Mouse (Mus musculus) frontal cortex, postnatal 36 days (tissue): ENCODE results near the gene Sectm1a.
"Not testable (repeated sequence)": the region's sequence is repeated elsewhere in the genome, so short reads cannot be mapped to it uniquely, and the experiment has no call there.

ENCODE experiments used
- DNase-seq, 2 experiments: peaks; one replicate each; pipeline ENCODE4 v3.0.0; 2022; ENCODE audit warnings: low spot score in 2 of 2

The Sectm1a gene

DNA sequence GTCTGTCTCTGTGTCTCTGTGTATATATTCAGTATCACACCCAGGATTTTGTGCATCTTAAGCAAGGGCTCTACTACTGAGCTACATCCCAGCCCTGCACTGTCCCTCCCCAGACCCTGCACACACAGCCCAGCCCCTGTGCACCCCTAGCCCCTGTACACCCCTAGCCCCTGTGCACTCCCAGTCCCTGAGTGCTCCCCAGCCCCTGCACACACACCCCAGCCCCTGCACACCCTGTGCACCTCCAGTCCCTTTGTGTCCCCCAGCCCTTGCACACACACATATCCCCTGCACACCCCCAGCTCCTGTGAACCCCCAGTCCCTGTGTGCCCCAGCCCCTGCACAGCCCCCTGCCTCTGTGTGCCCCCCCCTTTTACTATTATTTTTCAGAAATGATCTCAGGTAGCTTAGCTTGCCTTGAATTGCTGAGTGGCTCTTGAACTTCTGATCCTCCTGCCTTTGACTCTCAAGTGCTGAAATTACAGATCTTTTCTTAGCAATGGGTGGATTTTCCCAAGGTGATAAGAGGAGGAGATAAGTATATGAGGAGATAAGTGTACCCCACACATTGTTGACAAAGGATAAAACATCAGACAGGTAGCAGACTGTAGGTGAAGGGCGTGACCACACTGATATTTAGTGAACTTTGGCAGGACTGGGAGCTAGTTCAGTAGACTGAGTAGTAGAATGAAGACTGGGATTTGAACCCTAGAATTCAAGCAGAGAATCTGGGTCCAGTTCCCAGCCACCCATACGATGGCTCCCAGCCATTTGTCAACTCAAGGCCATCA, 8.9 kb upstream of the Sectm1a start:
- DNase-seq, result no peak

DNA sequence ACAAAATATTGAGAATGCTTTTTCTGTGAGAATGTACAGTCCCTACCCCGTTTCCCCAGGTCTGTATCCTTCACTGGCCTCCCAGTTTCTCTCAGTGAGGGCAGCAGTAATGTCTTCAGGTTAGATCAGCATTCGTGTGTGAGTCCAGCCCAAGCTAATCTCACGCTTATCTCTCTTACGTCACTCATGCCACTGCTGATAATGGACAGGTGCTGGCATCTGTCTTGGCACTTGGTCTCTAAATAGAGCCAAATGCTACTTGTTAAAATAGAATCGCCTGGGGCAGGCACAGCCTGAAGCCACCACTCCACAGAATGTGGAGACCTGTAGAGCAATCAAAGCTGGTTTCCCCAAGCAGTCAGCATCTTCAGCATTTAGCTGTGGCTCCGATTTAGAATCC, 8.0 kb upstream of the Sectm1a start:
- no peak for DNase-seq

DNA sequence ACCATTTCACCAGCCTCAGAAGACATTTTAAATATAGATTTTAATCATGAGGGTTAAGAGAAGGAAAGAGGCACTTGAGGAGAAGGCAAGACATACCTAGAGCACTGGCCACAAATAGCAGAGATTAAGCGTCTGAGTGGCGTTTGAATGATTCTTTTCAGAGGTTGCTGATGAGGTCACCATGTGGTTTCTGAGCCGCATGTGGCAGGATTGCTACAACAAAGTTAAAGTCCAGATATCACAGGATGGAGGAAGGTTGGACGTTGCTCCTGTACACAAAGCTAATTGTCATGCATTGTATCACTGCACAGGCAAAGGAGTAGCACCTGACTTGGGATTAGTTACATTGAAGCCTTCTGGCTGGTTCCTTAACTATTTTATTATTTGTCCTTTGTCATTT, 5.3 kb upstream of the Sectm1a start:
- DNase-seq, result no peak

DNA sequence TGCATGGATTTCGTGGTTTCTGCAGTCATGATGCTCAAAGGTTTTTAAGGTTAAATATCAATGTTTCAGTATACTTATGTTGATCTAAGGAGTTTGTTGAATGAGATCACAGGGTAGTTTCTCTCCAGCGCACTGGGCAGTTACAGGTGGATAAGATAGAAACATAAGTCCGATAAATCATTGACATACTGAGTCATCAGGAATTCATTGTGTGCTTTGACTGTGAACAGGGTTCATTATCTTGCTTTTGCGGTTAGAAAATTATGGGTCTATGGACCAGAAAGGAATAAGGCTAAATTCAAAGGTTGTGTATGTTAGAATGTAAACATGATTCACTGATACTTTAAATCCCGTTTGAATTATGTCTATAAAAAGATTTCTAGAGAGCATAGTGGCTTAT, 4.2 kb upstream of the Sectm1a start:
- no peak for DNase-seq

DNA sequence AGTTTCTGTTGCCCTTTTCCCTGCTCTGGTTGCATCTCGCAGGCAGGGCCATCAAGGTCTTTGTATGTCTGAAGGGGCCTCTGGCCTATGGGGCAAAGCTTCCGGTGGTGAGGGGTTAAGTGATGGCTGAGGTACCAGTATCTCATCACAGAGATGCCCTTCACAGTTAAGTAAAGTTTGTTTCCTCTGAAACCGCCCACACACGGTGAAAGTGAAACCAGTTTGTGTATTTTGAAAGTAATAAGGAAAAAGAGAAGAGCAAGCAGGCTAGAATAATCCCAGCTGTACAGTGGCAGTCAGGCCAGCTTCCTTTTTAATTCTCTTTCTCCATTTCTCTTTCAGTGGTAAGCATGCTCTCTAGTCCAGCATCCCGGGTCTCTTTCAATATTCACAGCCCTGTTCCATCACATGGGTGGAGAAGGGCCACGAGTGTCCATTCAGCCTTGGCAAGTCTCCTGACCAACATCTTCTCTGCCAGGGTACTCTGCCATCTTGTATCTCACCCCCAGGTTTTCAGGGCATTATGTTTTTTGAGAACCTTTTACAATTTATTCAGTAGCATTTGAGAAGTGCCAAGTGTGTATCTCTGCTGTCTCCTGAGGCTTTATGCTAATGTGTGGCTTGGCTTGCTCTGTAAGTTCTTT, 2.0 kb upstream of the Sectm1a start:
- no peak for DNase-seq

DNA sequence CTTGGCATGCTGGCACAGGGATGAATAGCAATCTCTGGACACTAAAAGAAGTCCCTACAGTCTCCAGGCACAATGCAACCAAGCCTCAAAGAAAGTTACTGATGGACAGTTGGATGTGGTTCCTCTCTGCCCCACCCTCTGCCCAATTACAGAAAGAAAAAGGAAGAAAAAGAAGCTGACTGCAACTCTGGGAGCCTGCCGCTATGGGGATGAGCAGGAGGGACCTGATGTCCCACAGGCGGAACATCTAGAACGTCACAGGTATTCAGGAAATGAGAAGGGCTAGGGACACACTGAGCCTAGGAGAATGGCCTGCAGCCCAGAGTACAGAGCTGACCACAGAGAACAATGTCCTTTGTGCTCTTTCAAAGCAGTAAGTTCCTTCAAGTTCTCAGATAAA, 1.2 kb upstream of the Sectm1a start:
- DNase-seq, result no peak

DNA sequence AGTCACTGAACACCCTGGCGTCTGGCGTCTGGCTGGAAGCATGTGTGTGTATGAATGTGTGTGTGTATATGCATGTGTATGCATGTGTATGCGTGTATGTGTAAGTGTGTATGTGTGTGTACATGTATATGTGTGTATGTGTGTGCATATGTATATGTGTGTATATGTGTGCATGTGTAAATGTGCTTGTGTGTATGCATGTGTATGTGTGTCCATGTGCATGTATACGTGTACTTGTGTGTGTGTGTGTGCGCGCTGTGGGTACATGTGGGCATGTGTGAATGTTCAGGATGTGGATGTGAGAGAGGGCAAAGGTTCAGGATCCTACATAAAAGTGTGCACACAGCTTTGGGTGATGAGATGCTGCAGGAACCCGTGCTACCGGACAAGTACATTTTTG, 690 bp downstream of the Sectm1a start:
- DNase-seq, result no peak

DNA sequence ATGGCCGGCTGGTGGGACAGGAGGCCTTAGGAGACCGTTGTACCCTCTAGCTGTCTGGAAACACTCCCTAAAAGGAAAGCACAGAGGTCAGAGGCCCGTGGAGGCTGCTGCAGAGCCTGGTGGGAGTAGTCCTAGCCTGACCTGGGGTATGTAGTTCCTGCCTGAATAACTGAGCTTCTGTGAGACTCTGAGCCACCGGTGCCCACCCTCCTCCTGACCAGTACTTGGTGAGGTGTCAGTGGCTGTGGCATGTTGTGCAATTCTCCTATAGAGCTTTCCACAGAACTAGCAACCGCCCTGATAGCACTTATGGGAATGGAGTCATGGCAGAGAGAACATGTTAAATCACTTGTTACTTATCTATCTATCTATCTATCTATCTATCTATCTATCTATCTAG, 5.4 kb downstream of the Sectm1a start:
- DNase-seq, result no peak

DNA sequence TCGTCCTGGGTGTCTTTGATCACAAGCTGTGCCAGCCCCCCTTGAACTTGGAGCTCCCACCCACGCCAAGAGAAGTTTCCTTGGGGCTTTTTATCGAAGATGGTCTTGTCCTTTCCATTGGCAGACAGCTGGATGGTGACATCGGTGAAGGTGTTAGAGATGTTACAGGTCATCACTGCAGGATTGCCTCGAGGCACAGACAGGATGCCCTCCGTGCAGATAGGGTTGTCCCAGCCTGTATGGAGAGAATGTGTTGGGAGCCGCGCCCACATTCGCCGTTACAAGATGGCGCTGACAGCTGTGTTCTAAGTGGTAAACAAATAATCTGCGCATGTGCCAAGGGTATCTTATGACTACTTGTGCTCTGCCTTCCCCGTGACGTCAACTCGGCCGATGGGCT, 11.4 kb downstream of the Sectm1a start:
- DNase-seq, result not testable (repeated sequence)

DNA sequence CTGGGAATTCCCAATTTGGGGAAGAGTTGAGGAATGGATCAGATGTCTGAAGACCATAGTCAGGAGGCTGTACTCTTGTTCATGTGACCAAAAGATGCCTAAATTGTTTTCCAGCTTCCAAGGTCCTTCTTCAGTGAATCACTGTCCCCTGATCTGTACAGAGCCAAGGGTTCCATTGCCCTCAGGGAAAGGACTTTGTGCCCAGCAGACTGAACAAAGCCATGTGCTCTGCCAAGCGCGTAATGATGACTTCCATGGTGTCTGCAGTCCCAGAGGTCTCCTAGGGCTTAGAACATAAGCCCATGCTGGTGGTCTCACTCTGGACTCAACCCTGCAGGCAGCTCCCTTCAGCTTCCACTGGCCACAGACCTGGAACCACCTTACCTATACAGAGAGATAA, 13.1 kb downstream of the Sectm1a start:
- no peak for DNase-seq

DNA sequence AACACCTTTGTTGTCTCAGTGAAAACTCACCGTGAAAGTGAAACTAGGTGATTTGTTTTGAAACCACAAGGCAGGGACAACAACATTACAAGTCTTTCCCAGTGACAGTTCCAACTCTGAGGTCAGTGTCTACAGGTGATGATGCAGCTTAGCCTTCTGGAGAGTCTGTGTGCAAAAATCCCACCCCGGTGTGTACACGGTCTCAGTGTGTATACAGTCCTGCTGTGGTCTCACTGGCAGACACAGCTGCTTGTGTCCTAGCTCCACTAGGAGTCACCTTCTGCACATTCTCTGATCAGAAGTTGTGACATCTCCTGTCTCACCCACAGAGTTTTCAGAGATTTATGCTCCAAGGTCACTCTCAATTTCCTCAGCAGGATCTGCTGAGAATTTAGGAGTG, 16.8 kb downstream of the Sectm1a start:
- no peak for DNase-seq

DNA sequence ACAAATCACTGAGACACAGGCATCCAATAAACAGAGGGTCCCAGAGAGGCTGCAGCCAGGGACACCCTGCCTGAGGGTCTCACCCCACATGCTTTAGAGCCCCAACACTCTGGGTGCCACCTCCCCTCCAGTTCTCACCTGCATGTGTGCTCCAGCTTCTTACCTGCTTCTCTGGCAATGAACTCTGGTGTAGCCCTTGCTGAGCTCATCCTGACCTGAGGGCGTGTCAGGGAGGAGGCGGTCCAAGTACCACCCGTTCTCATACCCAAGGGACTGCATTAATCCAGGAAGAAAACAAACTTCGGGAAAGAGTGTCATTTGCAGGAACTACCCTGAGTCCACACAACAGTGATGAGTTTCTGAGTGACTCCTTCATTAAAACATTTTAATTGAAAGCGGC, 17.6 kb downstream of the Sectm1a start, which contains the start of gene Sectm1b:
Sectm1b (minus strand) TSS at position 191 of the 400 bp plus-strand sequence.
- DNase-seq, result no peak

DNA sequence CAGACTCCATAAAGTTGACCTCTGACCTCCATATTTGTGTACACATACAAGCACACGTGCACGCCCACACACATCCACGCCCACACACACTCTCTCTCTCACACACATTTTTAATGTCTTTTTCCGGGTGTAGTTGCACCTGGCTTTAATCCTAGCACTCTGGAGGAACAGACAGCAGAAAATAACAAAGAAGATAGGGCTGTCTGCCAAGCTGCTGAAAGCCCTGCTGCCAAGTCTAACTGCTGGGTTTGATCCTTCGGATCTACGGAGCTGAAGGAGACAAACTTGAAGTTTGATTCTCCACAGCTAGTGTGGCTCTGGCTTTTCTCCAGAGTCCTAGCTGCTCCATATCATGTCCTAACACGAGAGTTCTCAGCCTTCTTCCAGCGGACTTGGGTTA, 19.4 kb downstream of the Sectm1a start:
- peak in 1 of 2 experiments; percentile 13 for DNase-seq

DNA sequence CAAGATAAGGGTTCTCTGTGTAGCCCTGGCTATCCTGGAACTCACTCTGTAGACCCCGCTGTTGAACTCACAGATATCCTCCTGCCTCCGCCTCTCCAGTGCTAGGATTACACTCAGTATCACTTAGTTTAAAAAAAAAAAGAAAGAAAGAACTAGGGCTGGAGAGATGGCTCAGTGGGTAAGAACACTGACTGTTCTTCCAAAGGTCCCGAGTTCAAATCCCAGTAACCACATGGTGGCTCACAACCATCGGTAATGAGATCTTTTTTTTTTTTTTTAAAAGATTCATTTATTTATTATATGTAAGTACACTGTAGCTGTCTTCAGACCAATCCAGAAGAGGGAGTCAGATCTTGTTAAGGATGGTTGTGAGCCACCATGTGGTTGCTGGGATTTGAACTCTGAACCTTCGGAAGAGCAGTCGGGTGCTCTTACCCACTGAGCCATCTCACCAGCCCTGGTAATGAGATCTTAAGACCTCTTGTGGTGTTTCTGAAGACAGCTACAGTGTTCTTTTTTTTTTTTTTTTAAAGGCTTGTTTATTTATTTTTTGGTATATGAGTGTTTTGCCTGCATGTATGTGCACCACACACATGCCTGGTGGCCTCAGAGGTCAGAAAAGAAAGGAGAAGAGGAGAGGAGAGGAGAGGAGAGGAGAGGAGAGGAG, 20.5 kb downstream of the Sectm1a start:
- DNase-seq, result not testable (repeated sequence)

DNA sequence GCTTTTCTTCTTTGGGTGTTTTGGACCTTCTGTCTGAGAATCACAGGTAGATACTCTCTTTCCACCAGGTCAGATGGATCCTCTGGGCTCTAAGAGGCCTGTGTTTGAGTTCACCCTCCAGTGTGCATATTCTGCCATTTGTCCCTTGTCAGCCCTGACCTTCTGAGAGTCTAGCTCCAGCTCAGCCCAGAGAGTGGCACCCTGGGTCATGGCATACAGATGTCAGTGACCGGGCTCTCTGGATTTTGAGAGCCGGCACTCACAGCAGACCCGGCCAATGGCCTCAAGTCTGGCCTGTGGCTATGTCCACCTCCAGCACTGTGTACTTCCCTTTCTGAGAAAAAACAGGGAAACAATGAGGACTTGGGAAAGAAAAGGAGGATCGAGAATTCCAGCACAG, 21.5 kb downstream of the Sectm1a start:
- no peak for DNase-seq

DNA sequence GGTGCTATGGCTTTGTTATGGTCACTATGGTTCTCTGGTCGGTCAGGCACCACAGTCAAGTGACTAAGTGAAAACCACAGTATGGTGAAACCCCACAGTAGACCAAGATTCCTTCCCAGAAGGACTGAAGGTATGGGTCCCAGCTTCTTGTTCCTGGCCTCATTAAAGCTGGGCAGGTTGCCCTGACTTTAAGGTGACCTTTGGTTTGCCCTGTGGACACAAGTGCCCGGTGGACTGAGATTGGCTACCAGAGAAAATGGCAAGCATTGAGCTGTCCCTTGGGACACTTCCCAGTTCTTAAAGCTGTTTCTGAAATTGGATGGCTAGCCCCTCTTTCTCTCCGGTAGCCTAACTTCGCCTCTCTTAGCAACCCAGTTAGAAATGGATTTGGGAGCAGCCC, 22.1 kb downstream of the Sectm1a start:
- no peak for DNase-seq

DNA sequence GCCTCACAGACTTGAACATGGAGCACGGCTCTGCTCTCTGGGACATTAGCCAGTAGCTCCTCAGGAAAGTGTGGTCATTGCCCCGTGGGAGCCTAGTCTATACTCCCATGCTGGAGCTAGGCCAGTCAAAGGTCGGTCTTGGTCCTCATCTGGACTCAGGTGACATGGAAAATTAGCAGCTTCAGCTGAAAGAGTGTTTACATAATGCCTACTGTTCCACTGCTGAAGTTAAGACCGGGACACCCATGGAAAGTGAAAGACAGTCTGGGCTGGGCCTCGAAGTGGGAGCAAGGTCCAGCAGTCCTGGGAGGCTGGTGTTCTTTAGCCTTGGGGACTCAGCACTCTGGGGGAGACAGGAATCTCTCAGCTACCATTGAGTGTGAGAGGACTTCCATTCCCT, 22.9 kb downstream of the Sectm1a start:
- DNase-seq, result no peak

DNA sequence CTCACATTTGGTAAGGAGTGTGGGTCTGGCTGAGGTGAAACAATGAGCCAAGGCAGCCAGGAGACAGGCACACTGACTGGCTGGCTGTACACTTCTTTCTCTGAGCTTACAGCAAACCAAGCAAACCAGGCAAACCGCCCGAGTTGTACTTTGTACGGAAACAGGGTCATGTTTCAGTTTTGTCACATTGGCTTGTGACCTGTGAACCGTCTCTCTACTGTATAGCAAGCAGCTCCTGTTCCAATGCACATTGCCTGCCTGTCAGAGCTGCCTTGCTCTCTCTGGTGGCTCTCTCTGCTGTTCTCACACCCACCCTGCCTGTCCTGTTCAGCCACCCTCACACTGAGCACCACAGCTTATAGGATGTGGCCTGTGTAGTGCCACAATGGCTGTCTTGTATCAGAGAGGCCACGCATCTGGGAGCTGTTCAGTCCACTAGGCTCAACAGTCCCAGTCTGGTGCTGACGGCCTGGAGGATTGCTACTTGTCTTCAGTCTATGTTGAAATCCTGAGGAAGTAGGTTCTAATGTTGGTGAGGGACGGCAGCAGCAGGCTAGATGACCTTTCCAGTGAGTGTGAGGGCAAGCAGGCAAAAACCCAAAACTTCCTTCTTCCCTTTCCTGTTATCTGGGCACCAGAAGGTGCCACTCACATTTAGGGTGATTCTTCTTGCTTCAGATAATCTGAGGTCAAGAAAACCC, 24.3 kb downstream of the Sectm1a start:
- no peak for DNase-seq

DNA sequence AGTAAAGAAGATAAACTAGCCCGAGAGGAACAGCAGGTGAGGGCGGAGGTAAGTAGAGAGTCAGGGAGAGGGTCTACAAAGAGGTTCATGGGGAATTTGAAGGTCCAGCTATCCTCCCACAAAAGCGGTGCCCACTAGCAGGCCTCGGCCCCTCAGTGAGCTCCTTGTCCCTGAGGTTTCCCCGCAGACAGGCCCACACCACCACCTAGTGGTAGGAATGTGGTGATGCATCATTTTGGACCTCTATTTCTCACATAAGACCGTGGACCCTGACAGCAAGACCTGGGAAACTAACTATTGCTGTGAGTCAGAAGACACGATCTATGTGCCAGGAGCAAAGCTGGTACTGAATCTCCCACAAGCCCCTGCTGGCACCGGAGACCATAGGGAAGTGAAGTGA, 27.5 kb downstream of the Sectm1a start:
- peak; percentile 72 to 84 for DNase-seq

DNA sequence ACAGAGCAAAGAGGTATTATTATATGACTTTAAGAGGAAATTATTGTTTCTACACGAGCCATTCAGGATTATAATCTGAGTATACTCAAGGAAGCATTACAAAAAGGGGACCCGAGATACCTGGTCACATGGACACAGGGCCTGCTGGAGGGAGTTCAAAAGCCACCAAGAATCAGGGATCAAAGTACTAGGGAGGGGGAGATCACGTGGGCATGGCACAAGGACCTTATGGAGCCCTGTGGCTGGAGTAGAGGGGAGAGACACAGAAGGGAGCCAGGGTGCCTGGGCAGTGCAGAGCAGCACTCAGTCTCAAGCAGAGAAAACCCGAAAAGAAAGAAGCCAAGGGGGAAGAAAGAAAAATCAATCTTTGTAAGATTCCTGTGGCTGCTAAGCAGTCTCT, 28.6 kb downstream of the Sectm1a start:
- no peak for DNase-seq

DNA sequence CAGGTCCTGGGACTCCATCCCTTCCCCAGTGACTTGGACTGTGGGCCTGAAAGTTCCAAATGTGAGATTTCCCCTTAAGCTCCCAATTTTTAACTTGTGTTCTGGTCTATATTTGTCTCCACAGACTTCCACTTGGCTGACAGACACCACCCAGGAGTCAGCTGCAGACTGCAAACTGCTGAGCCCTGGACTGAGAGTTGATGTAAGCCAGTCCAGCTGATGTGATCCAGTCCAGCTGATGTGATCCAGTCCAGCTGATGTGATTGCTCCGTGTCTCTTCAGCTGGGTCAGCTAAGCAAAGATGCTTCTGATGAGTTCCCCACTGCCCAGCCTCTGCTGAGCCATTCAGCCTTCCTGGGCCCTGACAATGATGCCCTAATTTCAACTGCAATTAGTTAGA, 29.2 kb downstream of the Sectm1a start:
- DNase-seq, result no peak

DNA sequence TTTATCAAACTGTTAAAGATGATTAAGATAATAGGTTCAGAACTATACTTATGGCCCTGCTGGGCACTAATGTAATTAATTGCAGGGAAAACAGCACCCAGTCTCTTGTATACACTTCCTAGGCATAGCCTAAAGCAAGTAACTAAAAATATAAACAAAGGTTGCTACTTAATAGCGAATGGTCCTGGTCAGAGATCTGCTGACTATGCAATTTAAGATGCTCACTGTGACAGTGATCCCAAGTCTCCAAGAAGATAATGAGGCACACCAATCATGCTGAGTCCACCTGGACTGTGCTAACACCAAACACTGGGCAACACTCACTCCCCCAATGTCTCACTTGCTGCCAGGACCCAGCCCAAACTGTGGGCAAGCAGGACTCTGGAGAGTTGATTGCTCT, 31.2 kb downstream of the Sectm1a start:
- no peak for DNase-seq
